Mouse (Mus musculus) brain, adult 10 weeks (tissue): ENCODE measurements around the gene Hipk3. TPM values are rescaled to one million over a fixed set of nuclear protein-coding genes. Genes with fewer than 3 reads are reported as not detected.

Experiments
- polyA plus RNA-seq: library from polyadenylated mRNA; stranded (reverse); fragments of 350-450 nt; fragmentation: Illumina TruSeq; extraction: RNeasy Lipid Tissue Mini Kit (QIAGEN cat#74804); gene quantifications from one replicate; pipeline ENCODE4 v1.2.3, GENCODE M21; 2015; ENCODE audit warnings: low read depth, low replicate concordance

Gene Hipk3
- 37.9 TPM for polyA plus RNA-seq

GRCm38 (mm10) chr2:104493951-104494800, at the start of gene Hipk3:
Gene Hipk3, minus strand, starts transcription at chr2:104494446.

DNA sequence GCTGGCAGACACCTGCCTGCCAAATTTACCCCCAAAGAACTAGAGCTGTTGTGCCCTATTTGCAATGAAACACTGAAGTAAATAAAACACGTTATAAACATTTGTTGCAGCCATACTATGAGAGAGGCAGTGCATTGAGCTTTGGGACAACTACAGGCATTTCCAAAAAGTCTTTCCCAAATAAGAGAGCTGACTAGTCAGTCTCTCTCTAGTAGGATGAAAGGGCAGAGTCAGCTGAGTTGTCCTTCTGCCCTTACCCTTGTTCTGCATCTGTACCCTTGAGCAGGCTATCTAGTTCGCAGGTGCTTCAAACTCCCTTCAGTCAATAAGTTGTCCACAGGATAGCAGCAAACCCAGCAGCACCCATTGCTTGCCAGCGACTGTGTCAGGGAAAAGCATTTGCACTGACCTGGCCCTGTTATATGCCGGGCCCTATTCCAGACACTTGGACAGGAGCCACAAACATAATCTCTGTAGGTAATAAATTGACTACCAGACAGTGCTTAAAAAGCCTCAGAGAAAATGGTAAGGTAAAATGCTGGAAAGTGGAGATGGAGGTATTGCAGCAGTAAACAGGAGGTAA, 83.2 kb downstream of the Hipk3 start, which contains the start of gene D430041D05Rik:
D430041D05Rik (minus strand) TSS at position 51 of the 583 bp plus-strand sequence.

Other genes starting within 250 kb of the Hipk3 start
- 48.0 TPM for gene D430041D05Rik, start 83.4 kb downstream of the Hipk3 start, polyA plus RNA-seq
- 40.1 TPM for gene Cstf3, start 96.1 kb upstream of the Hipk3 start, polyA plus RNA-seq
- gene Tcp11l1, start 217.7 kb upstream of the Hipk3 start, polyA plus RNA-seq: 15.5 TPM
- not detected for gene Pin1rt1, start 221.9 kb upstream of the Hipk3 start, polyA plus RNA-seq
- gene Depdc7, start 248.4 kb upstream of the Hipk3 start, polyA plus RNA-seq: 3.2 TPM